Mouse (Mus musculus) monocyte, adult 5-6 weeks (primary cell): ENCODE data around the gene 4930503B20Rik. TPM values are rescaled to one million over a fixed set of nuclear protein-coding genes. Genes with fewer than 3 reads are reported as not detected.

Experiments
- ATAC-seq: fragments of 153-309, 156-312 bp; replicated peaks from 2 replicates; pipeline ENCODE4 v1.8.0; 2017; ENCODE audit warnings: mild to moderate bottlenecking; ENCODE audit not compliant: low TSS enrichment, insufficient number of reproducible peaks, severe bottlenecking, poor library complexity, low FRiP score
- total RNA-seq: library from RNA; stranded (forward); fragments of 200-1000, 200-491, 200-594 nt; gene quantifications from 3 replicates; pipeline ENCODE4 v1.2.3, GENCODE M21; 2017

Gene 4930503B20Rik
- total RNA-seq, 1 experiment from 2014 or later, result 1.6 TPM

- ATAC-seq, result no peak
Measured at GRCm38 (mm10) chr3:146610322-146610721, 40.8 kb downstream of the 4930503B20Rik start.

DNA sequence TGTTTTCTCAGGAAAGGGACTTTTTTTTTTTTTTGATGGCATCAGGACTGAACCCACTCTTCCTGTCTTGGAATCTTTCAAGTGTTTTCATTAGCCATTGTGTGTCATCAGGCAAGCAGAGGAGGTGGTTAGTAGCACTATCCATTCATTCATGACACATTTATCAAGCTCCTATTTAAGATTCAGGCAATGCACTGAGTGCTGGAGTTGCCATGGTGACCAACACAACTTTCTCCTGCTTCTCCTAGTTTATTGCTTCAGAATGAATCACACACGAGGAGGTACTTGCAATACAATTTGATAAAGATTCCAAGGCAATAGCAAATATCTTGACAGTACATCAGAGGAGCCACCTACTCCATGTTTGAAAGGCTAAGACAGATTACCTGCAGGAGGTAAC lies 43.7 kb downstream of the 4930503B20Rik start:
- no peak for ATAC-seq

- no peak for ATAC-seq
Measured at GRCm38 (mm10) chr3:146604647-146605046, 46.5 kb downstream of the 4930503B20Rik start.

- ATAC-seq, result no peak
Measured at GRCm38 (mm10) chr3:146602531-146602930, 48.6 kb downstream of the 4930503B20Rik start.

GRCm38 (mm10) chr3:146601205-146601604 lies 49.9 kb downstream of the 4930503B20Rik start:
- ATAC-seq, result no peak

- no peak for ATAC-seq
Measured at GRCm38 (mm10) chr3:146599198-146599900, 51.8 kb downstream of the 4930503B20Rik start.

GRCm38 (mm10) chr3:146598411-146598810 lies 52.7 kb downstream of the 4930503B20Rik start:
- ATAC-seq, result no peak

DNA sequence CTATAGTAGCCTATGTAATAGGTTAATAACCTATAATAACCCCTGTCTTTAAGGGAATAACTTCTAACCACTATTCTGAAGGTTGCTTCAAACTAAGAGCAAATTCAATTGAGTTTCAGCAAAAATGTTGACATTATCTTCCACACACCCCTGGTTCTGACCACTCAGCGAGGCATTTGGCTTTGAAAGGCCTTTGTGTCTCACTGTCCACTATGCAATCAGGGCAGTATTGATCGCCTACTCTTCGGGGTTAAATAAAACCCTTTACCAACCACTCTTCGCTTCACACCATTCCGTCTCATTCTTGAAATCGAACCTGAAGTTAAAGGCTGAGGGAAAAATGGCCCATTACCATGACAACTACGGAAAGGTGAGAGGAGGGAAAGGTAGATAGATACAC lies 54.3 kb downstream of the 4930503B20Rik start:
- no peak for ATAC-seq

DNA sequence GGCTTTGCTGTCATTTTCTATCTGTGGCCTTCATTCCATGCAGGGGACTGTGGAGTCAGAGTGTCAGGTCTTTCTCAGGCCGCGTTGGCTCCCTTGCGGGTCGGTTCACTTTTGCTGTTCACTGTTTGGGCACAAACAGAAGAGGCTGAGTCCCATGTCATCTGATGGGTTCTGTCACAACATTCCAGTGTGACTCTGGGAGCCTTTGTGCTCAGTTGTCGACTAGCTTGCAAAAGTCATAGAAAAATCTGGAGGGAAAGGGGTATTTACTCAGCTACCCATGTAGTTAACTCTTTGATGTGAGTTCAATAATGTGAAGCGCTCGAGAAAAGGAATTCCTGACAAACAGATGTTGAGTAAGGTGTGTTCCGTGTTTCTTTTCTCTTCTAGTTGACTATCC lies 54.7 kb downstream of the 4930503B20Rik start:
- ATAC-seq, result no peak

DNA sequence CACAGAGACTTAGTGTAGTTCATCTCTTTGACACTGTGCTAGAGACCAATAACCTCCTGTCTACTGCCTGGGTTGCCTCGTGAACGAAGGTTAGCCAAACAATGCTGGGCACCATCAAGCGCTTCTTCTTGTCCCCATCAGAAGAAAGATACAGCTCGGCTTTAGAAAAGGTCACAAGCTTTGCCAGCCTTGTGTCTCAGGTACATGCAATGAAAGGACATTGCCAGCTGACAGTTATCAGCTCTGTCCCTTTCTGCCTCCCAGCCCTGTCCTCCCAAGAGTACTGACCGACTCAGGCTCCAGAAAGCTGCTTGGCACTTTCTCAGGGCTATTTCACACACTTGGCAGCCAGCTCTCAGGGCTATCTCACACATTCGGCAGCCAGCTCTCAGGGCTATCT lies 55.7 kb downstream of the 4930503B20Rik start:
- ATAC-seq, result no peak

Other genes with a start within 250 kb of the 4930503B20Rik start
- gene Ssx2ip, start 246.7 kb downstream of the 4930503B20Rik start, total RNA-seq, result 1.3 to 10.4 TPM (median 2.9 TPM) in 3 replicates
- 23.6 to 29.4 TPM (median 24.0 TPM) in 3 replicates for gene Ctbs, start 201.5 kb downstream of the 4930503B20Rik start, total RNA-seq
- gene Spata1, start 151.6 kb downstream of the 4930503B20Rik start, total RNA-seq, result 10.4 to 19.9 TPM (median 16.8 TPM) in 3 replicates
- 101 to 231 TPM (median 211 TPM) in 3 replicates for gene Gng5, start 151.5 kb downstream of the 4930503B20Rik start, total RNA-seq
- gene Rpf1, start 129.9 kb downstream of the 4930503B20Rik start, total RNA-seq, result 86.9 to 101 TPM (median 94.6 TPM) in 3 replicates
- 0.64 TPM in 1 of 3 replicates, not detected in the others for gene Uox, start 80.9 kb downstream of the 4930503B20Rik start, total RNA-seq
- 0.39 to 4.6 TPM (median 0.48 TPM) in 3 replicates for gene Dnase2b, start 35.7 kb downstream of the 4930503B20Rik start, total RNA-seq
- gene Samd13, start 34.3 kb upstream of the 4930503B20Rik start, total RNA-seq, result 0.86 to 3.6 TPM (median 2.4 TPM) in 3 replicates
- 91.4 to 161 TPM (median 99.1 TPM) in 3 replicates for gene Prkacb, start 161.7 kb upstream of the 4930503B20Rik start, total RNA-seq
- 0.19 TPM in 1 of 3 replicates, not detected in the others for gene Ttll7, start 201.1 kb upstream of the 4930503B20Rik start, total RNA-seq